Mouse (Mus musculus) kidney, postnatal 0 days (tissue): ENCODE results near the gene Arl3. TPM values are rescaled to one million over a fixed set of nuclear protein-coding genes. Genes with fewer than 3 reads are reported as not detected.

Source experiments
- ATAC-seq: fragments of 200-750 bp; cut with Nextera tagmentation; replicated peaks from 2 replicates; pipeline ENCODE4 v1.8.0; 2017; ENCODE audit warnings: low read depth, moderate number of reproducible peaks, moderate TSS enrichment, moderate library complexity; ENCODE audit not compliant: low FRiP score
- DNase-seq: peaks from one replicate; pipeline ENCODE4 v3.0.0-alpha.2; 2016; ENCODE audit warnings: low spot score
- H3K27ac ChIP-seq: fragments of 300-500 bp; sonication (generic); 2 replicates; pipeline ENCODE4 v1.5.1; 2014; ENCODE audit warnings: mild to moderate bottlenecking
- H3K27me3 ChIP-seq: fragments of 300-500 bp; sonication (generic); 2 replicates; pipeline ENCODE4 v1.6.1; 2014; ENCODE audit warnings: low read length, mixed read lengths; ENCODE audit not compliant: insufficient read depth
- H3K36me3 ChIP-seq: fragments of 300-500 bp; sonication (generic); 2 replicates; pipeline ENCODE4 v1.6.1; 2014; ENCODE audit warnings: low read length, mixed read lengths; ENCODE audit not compliant: insufficient read depth
- H3K4me1 ChIP-seq: fragments of 300-500 bp; sonication (generic); replicated peaks from 2 replicates; pipeline ENCODE4 v1.6.1; 2014; ENCODE audit warnings: antibody characterized with exemption, low read length, mixed read lengths; ENCODE audit not compliant: insufficient read depth
- H3K4me2 ChIP-seq: fragments of 300-500 bp; sonication (generic); 2 replicates; pipeline ENCODE4 v1.6.1; 2014; ENCODE audit warnings: mild to moderate bottlenecking, low read length, moderate library complexity, mixed read lengths
- H3K4me3 ChIP-seq: fragments of 300-500 bp; sonication (generic); replicated peaks from 2 replicates; pipeline ENCODE4 v1.5.1; 2014; ENCODE audit warnings: low read depth, low read length
- H3K9ac ChIP-seq: fragments of 300-500 bp; sonication (generic); 2 replicates; pipeline ENCODE4 v1.6.1; 2014; ENCODE audit warnings: low read depth, low read length
- H3K9me3 ChIP-seq: fragments of 300-500 bp; sonication (generic); replicated peaks from 2 replicates; pipeline ENCODE4 v1.6.1; 2016; ENCODE audit warnings: low read length, inconsistent platforms, mixed read lengths
- CTCF ChIP-seq: IDR thresholded peaks from 2 replicates; pipeline ENCODE4 v1.5.1; 2016; ENCODE audit warnings: antibody characterized with exemption, low read depth, mild to moderate bottlenecking, moderate library complexity
- WGBS: fragments of 180-500 bp; shearing (Covaris S2); extraction: QIAGEN DNeasy Blood & Tissue Kit; methylation state at CpG from one replicate; pipeline ENCODE4 v1.1.7; 2014; 5-methylcytosine and 5-hydroxymethylcytosine counted together
- polyA plus RNA-seq: library from polyadenylated mRNA; unstranded; fragments of >200 nt; fragmentation: Nextera tagmentation; extraction: Ambion mirVana; gene quantifications from 2 replicates; pipeline ENCODE4 v1.2.1, GENCODE M21; 2015

Gene Arl3
- polyA plus RNA-seq, 1 experiment from 2014 or later = 96.6 TPM

- peak overlapping the region; percentile 91 for H3K4me2 ChIP-seq
- no peaks in the 10 kb centered on the region for H3K27me3 ChIP-seq
- ATAC-seq (no peak), DNase-seq (no peak)
- peak overlapping the region; percentile 96 for H3K4me3 ChIP-seq
- 63% methylated on average over 8 of the region's 8 CpGs for WGBS
- H3K27ac ChIP-seq = peak overlapping the region; percentile 84
- no peak for TF ChIP-seq CTCF
- H3K4me1 ChIP-seq = peaks cover 59% of the 10 kb centered on the region
- H3K9ac ChIP-seq = peak overlapping the region; percentile 99; the same call in 1 of the 2 replicates
- peaks cover 24% of the 10 kb centered on the region; the same call in 1 of the 2 replicates for H3K36me3 ChIP-seq
- no peaks in the 10 kb centered on the region for H3K9me3 ChIP-seq
Observed at GRCm38 (mm10) chr19:46505646-46506371, 67.2 kb downstream of the Arl3 start.

GRCm38 (mm10) chr19:46504822-46505417 is 68.1 kb downstream of the Arl3 start:
- H3K4me3 ChIP-seq = peak overlapping the region; percentile 96
- H3K4me1 ChIP-seq = peaks cover 51% of the 10 kb centered on the region
- peak overlapping the region; percentile 99 for H3K9ac ChIP-seq
- H3K27me3 ChIP-seq = no peaks in the 10 kb centered on the region
- peak overlapping the region; percentile 100 for H3K27ac ChIP-seq
- DNase-seq = no peak
- no peaks in the 10 kb centered on the region for H3K9me3 ChIP-seq
- peaks cover 24% of the 10 kb centered on the region; the same call in 1 of the 2 replicates for H3K36me3 ChIP-seq
- ATAC-seq = no peak
- WGBS = 52% methylated on average over 9 of the region's 9 CpGs
- no peak for TF ChIP-seq CTCF
- H3K4me2 ChIP-seq = peak overlapping the region; percentile 91

GRCm38 (mm10) chr19:46504085-46504552 is 68.9 kb downstream of the Arl3 start:
- ATAC-seq = no peak; the same call in 1 of the 2 replicates

GRCm38 (mm10) chr19:46503351-46504084 is 69.5 kb downstream of the Arl3 start:
- peak; percentile 91 for DNase-seq

More at GRCm38 (mm10) chr19:46504085-46504552, 68.9 kb downstream of the Arl3 start:
- Histone ChIP-seq H3K36me3 (peaks cover 24% of the 10 kb centered on the region; the same call in 1 of the 2 replicates), H3K4me2 (peak overlapping the region; percentile 91), H3K4me3 (peak overlapping the region; percentile 96), H3K27me3 (no peaks in the 10 kb centered on the region), H3K9me3 (no peaks in the 10 kb centered on the region), H3K9ac (peak overlapping the region; percentile 99), H3K27ac (peak overlapping the region; percentile 100), H3K4me1 (peaks cover 43% of the 10 kb centered on the region)
- peak; percentile 51 for TF ChIP-seq CTCF
- 3% methylated on average over 4 of the region's 4 CpGs for WGBS
- peak; percentile 81 for DNase-seq

GRCm38 (mm10) chr19:46502471-46503166 is 70.4 kb downstream of the Arl3 start:
- Histone ChIP-seq H3K27ac (peak overlapping the region; percentile 100), H3K9ac (peak overlapping the region; percentile 99), H3K4me3 (peak overlapping the region; percentile 96), H3K27me3 (no peaks in the 10 kb centered on the region), H3K36me3 (peaks cover 24% of the 10 kb centered on the region; the same call in 1 of the 2 replicates), H3K4me2 (peak overlapping the region; percentile 91), H3K4me1 (peaks cover 28% of the 10 kb centered on the region), H3K9me3 (no peaks in the 10 kb centered on the region)
- DNase-seq (peak; percentile 78), ATAC-seq (peak; percentile 6; the same call in 1 of the 2 replicates)
- peak; percentile 70 for TF ChIP-seq CTCF
- under 1% methylated on average over 52 of the region's 53 CpGs for WGBS

More at GRCm38 (mm10) chr19:46503351-46504084, 69.5 kb downstream of the Arl3 start:
- Histone ChIP-seq H3K27me3 (no peaks in the 10 kb centered on the region), H3K9ac (peak overlapping the region; percentile 99), H3K36me3 (peaks cover 24% of the 10 kb centered on the region; the same call in 1 of the 2 replicates), H3K4me3 (peak overlapping the region; percentile 96), H3K27ac (peak overlapping the region; percentile 100), H3K9me3 (no peaks in the 10 kb centered on the region), H3K4me2 (peak overlapping the region; percentile 91), H3K4me1 (peaks cover 37% of the 10 kb centered on the region)
- peak; percentile 38 for ATAC-seq
- under 1% methylated on average over 21 of the region's 21 CpGs for WGBS
- no peak for TF ChIP-seq CTCF
